Mouse (Mus musculus): Measurements from ENCODE around the gene Stx6. TPM values are rescaled to one million over a fixed set of nuclear protein-coding genes. Genes with fewer than 3 reads are reported as not detected.
A peak's percentile ranks its signal among the peaks of the same experiment; 100 is the strongest.

The Stx6 gene
- polyA plus RNA-seq, 1 experiment from 2014 or later: 8.5 TPM

DNA sequence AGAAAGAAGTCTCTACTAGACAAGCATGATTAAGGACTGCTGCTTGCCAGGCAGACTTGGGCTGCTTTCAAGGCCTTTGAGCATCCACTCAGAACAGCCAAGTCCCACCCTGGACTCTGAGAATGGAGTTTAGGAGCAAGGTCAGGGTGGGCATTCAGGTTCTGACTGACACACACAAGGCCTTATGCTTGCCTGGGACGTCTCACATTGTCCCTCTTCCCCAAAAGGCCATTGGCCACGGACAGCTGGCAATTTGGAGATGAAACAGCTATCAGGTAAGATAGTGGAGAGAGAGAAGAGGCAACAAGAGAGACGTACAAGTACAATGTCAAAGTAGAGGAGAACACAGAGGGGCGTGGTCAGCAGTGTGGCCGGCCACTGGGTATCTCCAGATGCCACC is 93.1 kb downstream of the Stx6 start:
- ATAC-seq (no peak), DNase-seq (no peak)
- Histone ChIP-seq H3K4me3 (ENCODE audit: low read depth, low read length) (no peak overlapping the region), H3K27ac (ENCODE audit: low read depth) (no peak overlapping the region), H3K9me3 (ENCODE audit: low read length) (no peaks in the 10 kb centered on the region), H3K4me1 (ENCODE audit: insufficient read depth) (no peaks in the 10 kb centered on the region; the same call in none of the 2 replicates), H3K36me3 (replicated peaks; ENCODE audit: insufficient read depth, low read length) (no peaks in the 10 kb centered on the region), H3K9ac (replicated peaks) (no peak overlapping the region), H3K27me3 (ENCODE audit: insufficient read depth, low read length) (0 out of 2 replicates have a peak, but pooled peaks cover 7% of the 10 kb centered on the region), H3K4me2 (ENCODE audit: low read depth, low read length) (no peak overlapping the region)
- 59% methylated on average over 5 of the region's 5 CpGs for WGBS (ENCODE audit: insufficient replicate concordance)
- no peak for TF ChIP-seq CTCF (IDR thresholded peaks at IDR 0.05; ENCODE audit: low read depth)
- TF ChIP-seq EP300 (IDR thresholded peaks at IDR 0.05; ENCODE audit: low read depth): no peak

GRCm38 (mm10) chr1:155252631-155253121 is 94.2 kb downstream of the Stx6 start:
- Histone ChIP-seq H3K9me3 (ENCODE audit: low read length) (no peaks in the 10 kb centered on the region), H3K27ac (ENCODE audit: low read depth) (no peak overlapping the region), H3K36me3 (replicated peaks; ENCODE audit: insufficient read depth, low read length) (no peaks in the 10 kb centered on the region), H3K4me3 (ENCODE audit: low read depth, low read length) (no peak overlapping the region), H3K4me1 (ENCODE audit: insufficient read depth) (no peaks in the 10 kb centered on the region; the same call in none of the 2 replicates), H3K4me2 (ENCODE audit: low read depth, low read length) (no peak overlapping the region), H3K27me3 (ENCODE audit: insufficient read depth, low read length) (0 out of 2 replicates have a peak, but pooled peaks cover 2% of the 10 kb centered on the region), H3K9ac (replicated peaks) (no peak overlapping the region; the same call in 1 of the 2 replicates)
- no peak for TF ChIP-seq CTCF (IDR thresholded peaks at IDR 0.05; ENCODE audit: low read depth)
- TF ChIP-seq EP300 (IDR thresholded peaks at IDR 0.05; ENCODE audit: low read depth): no peak
- ATAC-seq (peak; percentile 29; the same call in 1 of the 2 replicates), DNase-seq (no peak)
- WGBS (ENCODE audit: insufficient replicate concordance): 30% methylated on average over 5 of the region's 6 CpGs

- 0 out of 2 replicates have a peak, but pooled peaks cover 2% of the 10 kb centered on the region for H3K27me3 ChIP-seq (ENCODE audit: insufficient read depth, low read length)
- H3K4me1 ChIP-seq (ENCODE audit: insufficient read depth): no peaks in the 10 kb centered on the region; the same call in none of the 2 replicates
- DNase-seq: no peak
- no peak overlapping the region for H3K4me2 ChIP-seq (ENCODE audit: low read depth, low read length)
- H3K9me3 ChIP-seq (ENCODE audit: low read length): no peaks in the 10 kb centered on the region
- no peak overlapping the region for H3K9ac ChIP-seq (replicated peaks)
- TF ChIP-seq EP300 (IDR thresholded peaks at IDR 0.05; ENCODE audit: low read depth): no peak
- no peak for TF ChIP-seq CTCF (IDR thresholded peaks at IDR 0.05; ENCODE audit: low read depth)
- WGBS (ENCODE audit: insufficient replicate concordance): 62% methylated on average over 12 of the region's 12 CpGs
- ATAC-seq: no peak
- H3K27ac ChIP-seq (ENCODE audit: low read depth): no peak overlapping the region
- H3K36me3 ChIP-seq (replicated peaks; ENCODE audit: insufficient read depth, low read length): no peaks in the 10 kb centered on the region
- no peak overlapping the region for H3K4me3 ChIP-seq (ENCODE audit: low read depth, low read length)
Measured at GRCm38 (mm10) chr1:155253126-155253525, 94.6 kb downstream of the Stx6 start.

DNA sequence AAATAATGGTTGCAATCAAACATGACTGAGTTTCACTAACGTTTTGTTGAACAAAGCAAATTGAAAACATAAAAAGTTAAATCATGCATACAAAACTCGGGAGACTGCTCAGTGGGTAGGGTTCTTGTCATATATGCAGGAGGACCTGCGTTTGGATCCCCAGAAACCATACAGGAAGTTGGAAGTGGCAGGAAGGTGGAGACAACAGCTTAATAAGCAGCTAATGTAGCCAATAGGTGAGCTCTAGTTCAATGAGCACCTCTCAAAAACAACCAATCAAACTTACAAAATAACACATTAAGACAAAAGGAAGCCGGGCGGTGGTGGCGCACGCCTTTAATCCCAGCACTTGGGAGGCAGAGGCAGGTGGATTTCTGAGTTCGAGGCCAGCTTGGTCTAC is 95.8 kb downstream of the Stx6 start:
- no peak overlapping the region for H3K4me2 ChIP-seq (ENCODE audit: low read depth, low read length)

More for the DNA sequence above, 95.8 kb downstream of the Stx6 start:
- TF ChIP-seq EP300 (IDR thresholded peaks at IDR 0.05; ENCODE audit: low read depth): no peak
- TF ChIP-seq CTCF (IDR thresholded peaks at IDR 0.05; ENCODE audit: low read depth): no peak
- no peak for DNase-seq
- no peak overlapping the region for H3K9ac ChIP-seq (replicated peaks)
- 0 out of 2 replicates have a peak, but pooled peaks cover under 1% of the 10 kb centered on the region for H3K27me3 ChIP-seq (ENCODE audit: insufficient read depth, low read length)
- no peaks in the 10 kb centered on the region for H3K9me3 ChIP-seq (ENCODE audit: low read length)
- no peaks in the 10 kb centered on the region for H3K36me3 ChIP-seq (replicated peaks; ENCODE audit: insufficient read depth, low read length)
- WGBS (ENCODE audit: insufficient replicate concordance): 80% methylated on average over 7 of the region's 8 CpGs
- no peak overlapping the region for H3K4me3 ChIP-seq (ENCODE audit: low read depth, low read length)
- no peaks in the 10 kb centered on the region; the same call in none of the 2 replicates for H3K4me1 ChIP-seq (ENCODE audit: insufficient read depth)
- H3K27ac ChIP-seq (ENCODE audit: low read depth): no peak overlapping the region
- no peak for ATAC-seq

Other genes starting within 250 kb of the Stx6 start
- gene Ier5, start 59.1 kb upstream of the Stx6 start, polyA plus RNA-seq (2015; fragmentation: Nextera tagmentation; extraction: Ambion mirVana): 1.5 and 3.2 TPM in 2 replicates
- 0.78 and 0.92 TPM in 2 replicates for gene Mr1, start 11.9 kb upstream of the Stx6 start, polyA plus RNA-seq (2015; fragmentation: Nextera tagmentation; extraction: Ambion mirVana)
- gene BC034090, start 85.7 kb downstream of the Stx6 start, polyA plus RNA-seq (2015; fragmentation: Nextera tagmentation; extraction: Ambion mirVana): 0.14 and 0.22 TPM in 2 replicates

All from liver, postnatal 0 days (tissue).